9 mouse cellular contexts compared by ENCODE assay signal in the genomic region with DNA sequence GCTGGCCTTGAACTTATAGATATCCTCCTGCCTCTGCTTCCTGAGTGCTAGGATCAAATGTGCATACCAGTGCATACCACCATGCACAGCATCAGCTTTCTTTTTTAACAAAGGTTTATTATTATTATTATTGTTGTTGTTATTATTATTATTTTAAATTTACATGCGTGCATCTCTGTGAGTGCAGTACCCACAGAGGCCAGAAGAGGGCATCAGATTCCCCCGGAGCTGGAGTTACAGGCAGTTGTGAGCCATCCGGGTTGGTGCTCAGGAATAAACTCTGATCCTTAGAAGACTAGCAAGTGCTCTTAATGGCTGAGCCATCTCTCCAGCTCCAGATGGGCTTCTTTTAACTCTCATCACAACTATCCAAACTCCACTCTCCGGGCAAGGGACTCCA. TPM values are rescaled to one million over a fixed set of nuclear protein-coding genes. Genes with fewer than 3 reads are reported as not detected.
DNase-seq lines count a peak whose midpoint lies in the region; ATAC-seq and TF ChIP-seq lines count a peak whose summit lies in the region.
"Had no signal": no experiment of that assay in that cellular context is flagged by ENCODE, and none has a peak within 500 bp of the region (broad histone marks: within the 10 kb centered on the region; RNA-seq: fewer than 3 reads in every experiment).

No protein-coding gene starts in this region.

- TF ChIP-seq POLR2A in ES-Bruce4 (IDR thresholded peaks at IDR 0.05; ENCODE audit: insufficient read depth, low read length), result no peak

- no peak overlapping the region for H3K27ac ChIP-seq in limb, embryonic 11.5 days (replicated peaks; ENCODE audit: low read depth, low read length)
- H3K27ac ChIP-seq in limb, embryonic 10.5 days, result no peak overlapping the region
- H3K27ac ChIP-seq in ES-Bruce4 (ENCODE audit: insufficient read depth, low read length), result no peak overlapping the region
- 0 out of 2 replicates have a peak overlapping the region, but pooled peaks have one; percentile 49 for H3K27ac ChIP-seq in hindbrain, embryonic 15.5 days (replicated peaks)

- peaks cover 12% of the 10 kb centered on the region for H3K4me1 ChIP-seq in limb, embryonic 11.5 days (ENCODE audit: control insufficient read depth, insufficient read depth, low read length)
- H3K4me1 ChIP-seq in limb, embryonic 10.5 days, result peaks cover 21% of the 10 kb centered on the region
- peaks cover 2% of the 10 kb centered on the region for H3K4me1 ChIP-seq in ES-Bruce4 (ENCODE audit: control insufficient read depth, insufficient read depth, low read length)
- peaks cover 18% of the 10 kb centered on the region for H3K4me1 ChIP-seq in hindbrain, embryonic 15.5 days (replicated peaks)

- H3K36me3 ChIP-seq in limb, embryonic 11.5 days (ENCODE audit: control insufficient read depth, insufficient read depth, low read length), result no peaks in the 10 kb centered on the region
- H3K36me3 ChIP-seq in limb, embryonic 10.5 days, result no peaks in the 10 kb centered on the region
- H3K36me3 ChIP-seq in ES-Bruce4 (ENCODE audit: control insufficient read depth, insufficient read depth, low read length, poor library complexity, severe bottlenecking), result no peaks in the 10 kb centered on the region
- no peaks in the 10 kb centered on the region for H3K36me3 ChIP-seq in hindbrain, embryonic 15.5 days

- intact Hi-C loops in left cerebral cortex, postnatal 14 days (cut with DNase I), result no loop called here

- H3K4me3 ChIP-seq in limb, embryonic 11.5 days (ENCODE audit: low read depth, low read length), result no peak overlapping the region
- H3K4me3 ChIP-seq in limb, embryonic 10.5 days, result no peak overlapping the region
- no peak overlapping the region for H3K4me3 ChIP-seq in ES-Bruce4 (ENCODE audit: low read depth, low read length)
- no peak overlapping the region for H3K4me3 ChIP-seq in hindbrain, embryonic 15.5 days

- ATAC-seq in limb, embryonic 11.5 days (ENCODE audit: insufficient number of reproducible peaks, low FRiP score, low TSS enrichment, low read depth), result no peak
- no peak for ATAC-seq in hindbrain, embryonic 15.5 days (ENCODE audit: low FRiP score, low read depth)

- no peaks in the 10 kb centered on the region for H3K9me3 ChIP-seq in limb, embryonic 11.5 days (ENCODE audit: control insufficient read depth, low read length)
- H3K9me3 ChIP-seq in limb, embryonic 10.5 days (replicated peaks), result no peaks in the 10 kb centered on the region
- H3K9me3 ChIP-seq in ES-Bruce4 (replicated peaks; ENCODE audit: control insufficient read depth, insufficient read depth, low read length, poor library complexity, severe bottlenecking), result no peaks in the 10 kb centered on the region
- H3K9me3 ChIP-seq in hindbrain, embryonic 15.5 days, result no peaks in the 10 kb centered on the region

- H3K4me2 ChIP-seq in limb, embryonic 11.5 days (ENCODE audit: low read depth, severe bottlenecking), result no peak overlapping the region
- H3K4me2 ChIP-seq in hindbrain, embryonic 15.5 days, result no peak overlapping the region

- TF ChIP-seq CTCF in ES-Bruce4 (IDR thresholded peaks at IDR 0.05; ENCODE audit: low read depth, low read length), result peak; percentile 61

- no peak overlapping the region for H3K9ac ChIP-seq in limb, embryonic 11.5 days (ENCODE audit: low read length)
- H3K9ac ChIP-seq in ES-Bruce4 (ENCODE audit: low read depth, poor library complexity, severe bottlenecking), result no peak overlapping the region
- no peak overlapping the region for H3K9ac ChIP-seq in hindbrain, embryonic 15.5 days

- no peak for TF ChIP-seq EP300 in ES-Bruce4 (IDR thresholded peaks at IDR 0.05; ENCODE audit: insufficient read depth, low read depth, low read length)

- H3K27me3 ChIP-seq in limb, embryonic 11.5 days (ENCODE audit: control insufficient read depth, insufficient read depth, low read length), result no peaks in the 10 kb centered on the region
- peaks cover 15% of the 10 kb centered on the region for H3K27me3 ChIP-seq in limb, embryonic 10.5 days (ENCODE audit: low read depth, poor library complexity, severe bottlenecking)
- no peaks in the 10 kb centered on the region for H3K27me3 ChIP-seq in ES-Bruce4 (ENCODE audit: control insufficient read depth, insufficient read depth, low read length, poor library complexity, severe bottlenecking)
- no peaks in the 10 kb centered on the region for H3K27me3 ChIP-seq in hindbrain, embryonic 15.5 days

- 45% methylated on average over 4 of the region's 4 CpGs for WGBS in limb, embryonic 11.5 days
- 41% methylated on average over 4 of the region's 4 CpGs for WGBS in limb, embryonic 10.5 days
- WGBS in hindbrain, embryonic 15.5 days, result 44% methylated on average over 4 of the region's 4 CpGs

- peak; percentile 43 to 56 for DNase-seq in cerebellum, postnatal 36 days
- no peak for DNase-seq in cerebellum, adult 11-12 months
- DNase-seq in limb, embryonic 11.5 days (ENCODE audit: low spot score), result peak; percentile 50
- no peak for DNase-seq in limb, embryonic 10.5 days (ENCODE audit: low spot score)
- DNase-seq in natural killer cell, adult 2 months (ENCODE audit: low spot score in 2 of 2), result no peak
- no peak for DNase-seq in left cerebral cortex, postnatal 14 days (ENCODE audit: low spot score in 2 of 2)

RNA-seq across cellular contexts. Expression of gene Srrm3, which starts 6.9 kb away (rescaled TPM):
- polyA plus RNA-seq in limb, embryonic 11.5 days (2014; fragmentation: Nextera tagmentation; extraction: Ambion mirVana), result not detected in 2 replicates
- not detected in 2 replicates for polyA plus RNA-seq in limb, embryonic 10.5 days (2016; fragmentation: Nextera tagmentation; extraction: Ambion mirVana)
- polyA plus RNA-seq in ES-Bruce4 (2011; ENCODE audit: insufficient read depth, insufficient read length, low read depth, missing spikeins), result 0.41 and 0.55 TPM in 2 replicates
- 79.4 and 90.0 TPM in 2 replicates for polyA plus RNA-seq in hindbrain, embryonic 15.5 days (2015; fragmentation: Nextera tagmentation; extraction: Ambion mirVana)
- total RNA-seq in left cerebral cortex, postnatal 14 days (2021), result 10 to 100 TPM; 95.2 to 95.9 TPM

RNA-seq across cellular contexts. Expression of gene Mdh2, which starts 21.5 kb away (rescaled TPM):
- polyA plus RNA-seq in limb, embryonic 11.5 days (2014; fragmentation: Nextera tagmentation; extraction: Ambion mirVana), result 550 and 569 TPM in 2 replicates
- polyA plus RNA-seq in limb, embryonic 10.5 days (2016; fragmentation: Nextera tagmentation; extraction: Ambion mirVana), result 600 and 631 TPM in 2 replicates
- 377 and 424 TPM in 2 replicates for polyA plus RNA-seq in ES-Bruce4 (2011; ENCODE audit: insufficient read depth, insufficient read length, low read depth, missing spikeins)
- 616 and 619 TPM in 2 replicates for polyA plus RNA-seq in hindbrain, embryonic 15.5 days (2015; fragmentation: Nextera tagmentation; extraction: Ambion mirVana)
- total RNA-seq in left cerebral cortex, postnatal 14 days (2021), result 100 to 1,000 TPM; 472 to 478 TPM

RNA-seq across cellular contexts. Expression of gene Styxl1, which starts 21.6 kb away (rescaled TPM):
- polyA plus RNA-seq in limb, embryonic 11.5 days (2014; fragmentation: Nextera tagmentation; extraction: Ambion mirVana), result 0.40 TPM in 1 of 2 replicates, not detected in the other
- not detected in 2 replicates for polyA plus RNA-seq in limb, embryonic 10.5 days (2016; fragmentation: Nextera tagmentation; extraction: Ambion mirVana)
- 0.42 and 0.94 TPM in 2 replicates for polyA plus RNA-seq in ES-Bruce4 (2011; ENCODE audit: insufficient read depth, insufficient read length, low read depth, missing spikeins)
- polyA plus RNA-seq in hindbrain, embryonic 15.5 days (2015; fragmentation: Nextera tagmentation; extraction: Ambion mirVana), result 0.25 and 0.60 TPM in 2 replicates
- not detected for total RNA-seq in left cerebral cortex, postnatal 14 days (2021)
- total RNA-seq: left cerebral cortex, postnatal 36 days had no signal

RNA-seq across cellular contexts. Expression of gene Tmem120a, which starts 55.5 kb away (rescaled TPM):
- 43.6 and 49.5 TPM in 2 replicates for polyA plus RNA-seq in limb, embryonic 11.5 days (2014; fragmentation: Nextera tagmentation; extraction: Ambion mirVana)
- polyA plus RNA-seq in limb, embryonic 10.5 days (2016; fragmentation: Nextera tagmentation; extraction: Ambion mirVana), result 54.1 and 62.5 TPM in 2 replicates
- 63.7 and 69.8 TPM in 2 replicates for polyA plus RNA-seq in ES-Bruce4 (2011; ENCODE audit: insufficient read depth, insufficient read length, low read depth, missing spikeins)
- 88.4 and 89.2 TPM in 2 replicates for polyA plus RNA-seq in hindbrain, embryonic 15.5 days (2015; fragmentation: Nextera tagmentation; extraction: Ambion mirVana)
- 10 to 100 TPM; 15.9 to 17.4 TPM for total RNA-seq in left cerebral cortex, postnatal 14 days (2021)

Comparison
In these comparisons a context has a peak if more than half of its experiments do, and no peak if none do; other contexts are left out.
1. DNase-seq: peak in cerebellum, postnatal 36 days (2 of 2) and limb, embryonic 11.5 days (single experiment); none in cerebellum, adult 11-12 months (single experiment), limb, embryonic 10.5 days (single experiment), natural killer cell, adult 2 months (0 of 2) and left cerebral cortex, postnatal 14 days (0 of 2).
2. RNA of gene Srrm3, which starts 6.9 kb away (polyA plus RNA-seq): 79.4 to 90.0 TPM in hindbrain, embryonic 15.5 days; 0.41 to 0.55 TPM in ES-Bruce4, not detected in limb, embryonic 11.5 days and not detected in limb, embryonic 10.5 days; every median in the first group is over 10 times any median in the second.